Mouse (Mus musculus): ENCODE measurements at regions not wholly inside any gene's neighbourhood (a gene's known extent, or its start where the extent isn't known, plus 50 kb on each side); places are given as distances from the start of the nearest gene placed in this dataset.
"Not testable (repeated sequence)": the region's sequence is repeated elsewhere in the genome, so short reads cannot be mapped to it uniquely, and the experiment has no call there.

DNA sequence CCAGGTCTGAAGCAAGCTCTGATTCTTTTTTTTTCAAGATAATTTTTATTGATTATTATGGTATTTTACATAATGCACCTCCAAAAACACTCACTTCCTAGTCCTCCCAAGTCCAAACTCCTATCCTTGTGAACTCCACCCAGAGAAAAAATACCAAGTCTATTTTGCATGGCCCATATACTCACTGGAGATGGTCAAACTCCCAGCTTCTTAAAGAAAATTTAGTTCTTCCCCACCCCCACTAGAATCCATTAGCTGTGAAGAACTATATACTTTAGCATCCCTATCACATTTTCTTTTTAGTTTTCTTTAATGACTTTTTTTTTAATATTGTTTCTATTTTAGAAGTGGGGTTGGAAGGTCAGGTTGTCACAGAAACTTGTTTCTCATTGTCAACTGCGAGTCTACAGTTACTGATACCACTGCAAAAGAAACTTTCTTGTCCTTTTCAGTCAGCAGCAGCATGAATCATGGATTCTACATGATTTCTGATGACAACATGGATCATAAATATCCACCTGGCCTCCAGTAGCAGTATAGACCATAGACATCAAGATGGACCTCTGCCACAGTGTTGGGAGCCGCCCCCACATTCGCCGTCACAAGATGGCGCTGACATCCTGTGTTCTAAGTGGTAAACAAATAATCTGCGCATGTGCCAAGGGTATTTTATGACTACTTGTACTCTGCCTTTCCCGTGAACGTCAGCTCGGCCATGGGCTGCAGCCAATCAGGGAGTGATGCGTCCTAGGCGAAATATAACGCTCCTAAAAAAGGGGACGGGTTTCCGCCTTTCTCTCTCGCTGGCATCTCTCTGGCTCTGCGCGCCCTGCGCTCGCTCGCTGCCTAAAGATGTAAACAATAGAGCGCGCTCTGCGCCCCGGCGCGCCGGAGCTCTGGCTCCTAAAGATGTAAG is 69.0 kb downstream of the Pgr15l start:
- not testable (repeated sequence) for ATAC-seq (ENCODE audit: poor library complexity, severe bottlenecking)

DNA sequence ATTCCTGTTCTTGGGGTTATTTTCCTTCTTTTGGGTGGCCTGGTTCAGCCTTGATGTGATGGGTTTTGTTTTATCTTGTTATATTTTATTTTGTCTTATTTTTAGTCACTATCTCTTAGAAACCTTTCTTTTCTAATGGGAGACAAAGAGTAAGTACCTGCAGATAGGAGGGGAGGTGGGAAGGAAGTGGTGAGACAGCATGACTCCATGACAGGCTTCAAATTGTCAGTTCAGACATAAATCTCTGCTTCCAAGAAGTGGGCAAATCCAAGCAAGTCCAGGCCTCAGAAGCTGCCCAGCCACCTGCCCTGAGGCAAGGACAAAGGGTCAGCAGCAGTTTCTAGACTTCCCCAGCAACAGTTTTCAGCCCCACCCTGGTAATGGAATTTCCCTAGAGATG is 69.8 kb downstream of the Pgr15l start:
- no peak for ATAC-seq (ENCODE audit: poor library complexity, severe bottlenecking)

- ATAC-seq (ENCODE audit: poor library complexity, severe bottlenecking): peak; percentile 45
Observed at GRCm38 (mm10) chrX:97156155-97156554, 83.8 kb downstream of the Pgr15l start.
